Mouse (Mus musculus) ES-E14 (cell line): ENCODE data around the gene Mafb. TPM values are rescaled to one million over a fixed set of nuclear protein-coding genes. Genes with fewer than 3 reads are reported as not detected.

Source experiments
- DNase-seq: peaks from one replicate; pipeline ENCODE4 v3.0.0-alpha.2; 2013; ENCODE audit warnings: low read depth, low spot score
- H3K27ac ChIP-seq: 2 replicates; pipeline ENCODE4 v1.5.1; 2012; ENCODE audit warnings: low read depth, mild to moderate bottlenecking, low read length, moderate library complexity, mixed read lengths; ENCODE audit not compliant: poor library complexity, insufficient read depth, severe bottlenecking
- H3K36me3 ChIP-seq: 2 replicates; pipeline ENCODE4 v1.6.1; 2012; ENCODE audit warnings: mild to moderate bottlenecking, low read length, moderate library complexity, mixed read lengths; ENCODE audit not compliant: control insufficient read depth, poor library complexity, insufficient read depth, severe bottlenecking
- H3K4me1 ChIP-seq, 2 experiments: fragments of 150-350 bp in 1 of 2; sonication (generic) in 1 of 2; 2 replicates each; pipeline ENCODE4 v1.6.1; 2012; ENCODE audit warnings: low read length in 2 of 2, mild to moderate bottlenecking in 1 of 2, mixed read lengths in 1 of 2; ENCODE audit not compliant: control insufficient read depth in 2 of 2, insufficient read depth in 2 of 2, poor library complexity in 1 of 2
- H3K4me3 ChIP-seq, 2 experiments: fragments of 150-350 bp in 1 of 2; sonication (generic) in 1 of 2; 2 replicates each; pipeline ENCODE4 v1.5.1; 2012; ENCODE audit warnings: low read length in 2 of 2, low read depth in 1 of 2, mild to moderate bottlenecking in 1 of 2, mixed read lengths in 1 of 2; ENCODE audit not compliant: insufficient read depth in 1 of 2, poor library complexity in 1 of 2, severe bottlenecking in 1 of 2
- H3K9ac ChIP-seq: 2 replicates; pipeline ENCODE4 v1.6.1; 2012; ENCODE audit warnings: low read depth, mild to moderate bottlenecking, low read length, mixed read lengths; ENCODE audit not compliant: poor library complexity, insufficient read depth, severe bottlenecking
- H3K9me3 ChIP-seq: fragments of 150-350 bp; sonication (generic); 2 replicates; pipeline ENCODE4 v1.6.1; 2012; ENCODE audit warnings: low read depth, mild to moderate bottlenecking, low read length; ENCODE audit not compliant: control insufficient read depth, insufficient read depth
- CHD2 ChIP-seq: IDR thresholded peaks from 2 replicates; pipeline ENCODE4 v1.6.1; 2014; ENCODE audit warnings: mild to moderate bottlenecking, low read depth, low read length, inconsistent platforms
- HCFC1 ChIP-seq: IDR thresholded peaks from 2 replicates; pipeline ENCODE4 v1.6.1; 2012; ENCODE audit warnings: low read length, inconsistent platforms, borderline replicate concordance; ENCODE audit not compliant: insufficient read depth
- MAFK ChIP-seq: IDR thresholded peaks from 2 replicates; pipeline ENCODE4 v1.6.1; 2014; ENCODE audit warnings: mild to moderate bottlenecking, low read depth, low read length, inconsistent platforms; ENCODE audit not compliant: insufficient read depth
- ZC3H11A ChIP-seq: IDR thresholded peaks from 2 replicates; pipeline ENCODE4 v1.6.1; 2012; ENCODE audit warnings: low read depth, mild to moderate bottlenecking, inconsistent platforms, low read length, borderline replicate concordance
- ZNF384 ChIP-seq: IDR thresholded peaks from 2 replicates; pipeline ENCODE4 v1.6.1; 2012; ENCODE audit warnings: low read depth, low read length, inconsistent platforms
- in situ Hi-C, 2 experiments: fragments of 600-800 bp; cut with MboI; formaldehyde crosslinking; loops; one replicate each; pipeline ENCODE4 v1.15.1; 2025; ENCODE audit warnings: low sequenced_read_pairs in 2 of 2, inconsistent platforms in 1 of 2; ENCODE audit not compliant: unreplicated experiment in 2 of 2
- total RNA-seq: library from RNA; depleted of rRNA; stranded (reverse); fragments of 300-350 nt; gene quantifications from 2 replicates; pipeline ENCODE4 v1.2.3, GENCODE M21; 2012

The Mafb gene
- total RNA-seq, 1 experiment: 0.45 TPM

DNA sequence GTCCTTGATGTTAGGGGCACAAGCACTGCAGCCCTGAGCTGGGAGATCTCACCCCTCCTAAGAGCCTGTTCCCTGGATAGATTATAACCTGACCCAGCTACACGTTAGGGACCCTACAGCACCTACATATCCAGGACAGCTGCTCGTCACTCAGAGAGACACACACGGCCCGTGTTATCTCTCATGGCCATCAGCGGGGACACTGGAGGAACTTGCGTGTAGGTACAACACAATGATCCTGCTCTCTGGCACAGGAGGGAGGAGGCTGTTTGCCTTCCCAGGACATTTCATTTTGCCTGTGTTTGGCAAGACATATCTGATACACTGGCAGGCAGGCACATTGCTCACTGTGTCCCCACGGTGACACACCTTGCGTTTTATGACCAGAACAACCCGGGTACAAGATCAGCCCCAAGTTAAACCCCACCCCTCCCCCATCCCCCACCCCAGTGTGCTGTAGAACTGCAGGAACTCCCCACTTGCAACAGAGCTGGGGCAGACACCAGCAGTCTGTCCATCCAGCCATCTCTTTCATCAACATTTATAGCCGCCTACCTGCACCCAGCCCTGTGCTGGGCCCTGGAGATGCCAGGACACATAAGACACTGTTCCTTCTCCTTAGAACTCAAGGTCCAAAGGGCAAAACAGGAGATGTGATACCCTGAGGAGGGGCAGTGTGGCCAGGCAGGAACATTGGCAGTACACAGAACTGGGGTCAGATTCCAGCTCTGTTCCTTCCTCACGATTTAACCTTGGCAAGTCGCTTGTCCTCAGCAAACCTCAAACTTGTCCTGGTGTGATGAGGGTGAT lies 34.1 kb downstream of the Mafb start:
- Histone ChIP-seq H3K9me3 (no peaks in the 10 kb centered on the region), H3K36me3 (no peaks in the 10 kb centered on the region), H3K9ac (no peak overlapping the region), H3K27ac (no peak overlapping the region), H3K4me3 (no peak overlapping the region), H3K4me1 (no peaks in the 10 kb centered on the region)
- no peak for TF ChIP-seq HCFC1
- no peak for TF ChIP-seq ZC3H11A
- TF ChIP-seq MAFK: no peak
- DNase-seq: no peak
- in situ Hi-C loops: no loop called here

- H3K9ac ChIP-seq: no peak overlapping the region
- no peak overlapping the region for H3K27ac ChIP-seq
- H3K4me3 ChIP-seq: no peak overlapping the region
- no peaks in the 10 kb centered on the region for H3K9me3 ChIP-seq
- no peaks in the 10 kb centered on the region for H3K4me1 ChIP-seq
- H3K36me3 ChIP-seq: no peaks in the 10 kb centered on the region
- no peak for DNase-seq
- TF ChIP-seq ZNF384 (no peak), HCFC1 (no peak), MAFK (no peak), CHD2 (no peak), ZC3H11A (no peak)
- in situ Hi-C loops: no loop called here
Measured at GRCm38 (mm10) chr2:160328886-160329285, 38.0 kb downstream of the Mafb start.

GRCm38 (mm10) chr2:160327716-160328115 lies 39.1 kb downstream of the Mafb start:
- Histone ChIP-seq H3K9ac (no peak overlapping the region), H3K36me3 (no peaks in the 10 kb centered on the region), H3K4me3 (no peak overlapping the region), H3K9me3 (no peaks in the 10 kb centered on the region), H3K27ac (no peak overlapping the region), H3K4me1 (no peaks in the 10 kb centered on the region)
- no peak for TF ChIP-seq ZC3H11A
- TF ChIP-seq ZNF384: no peak
- TF ChIP-seq MAFK: no peak
- TF ChIP-seq CHD2: no peak
- no peak for TF ChIP-seq HCFC1
- no peak for DNase-seq
- in situ Hi-C loops: no loop called here

DNA sequence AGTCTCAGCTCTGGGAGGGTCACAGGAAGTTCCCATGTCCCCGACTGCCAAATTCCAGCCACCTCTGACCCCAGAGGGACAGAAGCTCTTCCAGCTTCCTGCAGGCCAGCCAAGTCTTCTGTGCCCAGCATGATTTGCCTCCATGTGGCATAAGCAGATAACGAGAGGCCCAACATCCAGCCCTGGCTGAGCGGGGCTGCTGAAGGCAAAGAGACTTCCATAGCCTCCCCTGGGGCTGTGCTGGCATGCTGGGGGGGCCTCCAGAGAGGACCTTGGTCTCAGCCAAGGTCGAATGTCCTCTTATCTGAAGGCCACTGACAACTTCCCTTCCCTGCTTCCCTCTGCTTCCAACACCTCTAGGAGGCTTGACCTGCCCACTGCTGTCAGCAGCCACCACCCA lies 39.7 kb downstream of the Mafb start:
- in situ Hi-C loops: no loop called here
- no peak overlapping the region for H3K27ac ChIP-seq

More for the DNA sequence above, 39.7 kb downstream of the Mafb start:
- H3K9me3 ChIP-seq: no peaks in the 10 kb centered on the region
- no peaks in the 10 kb centered on the region for H3K36me3 ChIP-seq
- no peaks in the 10 kb centered on the region for H3K4me1 ChIP-seq
- no peak for DNase-seq
- H3K9ac ChIP-seq: no peak overlapping the region
- H3K4me3 ChIP-seq: no peak overlapping the region
- TF ChIP-seq HCFC1 (no peak), ZC3H11A (no peak), MAFK (no peak), CHD2 (no peak), ZNF384 (no peak)
